11 mouse cellular contexts compared by ENCODE assay signal in the genomic region with DNA sequence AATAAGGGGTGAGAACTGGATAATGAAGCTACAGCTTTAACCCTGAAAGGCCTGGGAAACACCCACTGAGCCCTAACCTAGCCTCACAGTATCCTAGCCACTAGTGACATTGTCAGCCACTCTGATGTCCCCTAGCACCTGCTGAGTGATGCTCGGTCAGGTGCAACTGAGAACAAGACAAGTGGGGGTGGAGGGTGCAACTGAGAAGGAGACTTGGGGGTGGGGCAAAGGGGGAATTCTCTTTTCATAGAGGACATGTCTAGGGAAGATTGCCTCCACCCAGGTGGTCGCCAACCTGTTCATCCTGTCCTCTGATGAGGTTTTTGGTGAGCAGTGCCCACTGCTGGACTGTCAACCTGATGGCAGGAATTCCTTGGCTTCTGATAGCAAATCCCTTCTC. TPM values are rescaled to one million over a fixed set of nuclear protein-coding genes. Genes with fewer than 3 reads are reported as not detected.
A peak's percentile ranks its signal among the peaks of the same experiment; 100 is the strongest.
DNase-seq lines count a peak whose midpoint lies in the region; ATAC-seq and TF ChIP-seq lines count a peak whose summit lies in the region.
"Had no signal": no experiment of that assay in that cellular context is flagged by ENCODE, and none has a peak within 500 bp of the region (broad histone marks: within the 10 kb centered on the region; RNA-seq: fewer than 3 reads in every experiment).

No protein-coding gene starts in this region.

- DNase-seq in ES-E14 (ENCODE audit: low read depth, low spot score), result no peak
- no peak for DNase-seq in midbrain, embryonic 10.5 days (ENCODE audit: low spot score)
- no peak for DNase-seq in natural killer cell, adult 2 months (ENCODE audit: low spot score in 2 of 2)
- no peak for DNase-seq in frontal cortex, postnatal 14 days (ENCODE audit: low spot score in 2 of 2)
- DNase-seq: adrenal gland, postnatal 10 days; gastrocnemius, postnatal 25 days; lung, adult 18-20 months had no signal

- H3K9me3 ChIP-seq in E14TG2a.4 (ENCODE audit: low read length) (no peaks in the 10 kb centered on the region), ES-E14 (ENCODE audit: control insufficient read depth, insufficient read depth, low read depth, low read length) (no peaks in the 10 kb centered on the region)
- no peaks in the 10 kb centered on the region for H3K9me3 ChIP-seq in forebrain, embryonic 13.5 days (replicated peaks)
- H3K9me3 ChIP-seq in midbrain, embryonic 10.5 days (replicated peaks), result no peaks in the 10 kb centered on the region

- H3K36me3 ChIP-seq in E14TG2a.4 (ENCODE audit: insufficient read depth, low read length) (no peaks in the 10 kb centered on the region), ES-E14 (ENCODE audit: control insufficient read depth, insufficient read depth, low read length, poor library complexity, severe bottlenecking) (no peaks in the 10 kb centered on the region)
- no peaks in the 10 kb centered on the region for H3K36me3 ChIP-seq in forebrain, embryonic 13.5 days (ENCODE audit: poor library complexity, severe bottlenecking)
- H3K36me3 ChIP-seq in midbrain, embryonic 10.5 days, result no peaks in the 10 kb centered on the region

- no peak for ATAC-seq in forebrain, embryonic 13.5 days
- ATAC-seq in erythroblast, adult 5-6 weeks (replicated peaks; ENCODE audit: low FRiP score, poor library complexity, severe bottlenecking), result no peak

- H3K9ac ChIP-seq in ES-E14 (ENCODE audit: insufficient read depth, low read depth, low read length, poor library complexity, severe bottlenecking), result no peak overlapping the region
- no peak overlapping the region for H3K9ac ChIP-seq in forebrain, embryonic 13.5 days

- WGBS in forebrain, embryonic 13.5 days, result 16% methylated on average over 2 of the region's 2 CpGs
- WGBS in midbrain, embryonic 10.5 days, result 48% methylated on average over 2 of the region's 2 CpGs

- no peak overlapping the region for H3K27ac ChIP-seq in ES-E14 (ENCODE audit: insufficient read depth, low read depth, low read length, poor library complexity, severe bottlenecking)
- no peak overlapping the region for H3K27ac ChIP-seq in forebrain, embryonic 13.5 days
- no peak overlapping the region; the same call in 1 of the 2 replicates for H3K27ac ChIP-seq in midbrain, embryonic 10.5 days (replicated peaks)

- H3K4me3 ChIP-seq in E14TG2a.4 (replicated peaks; ENCODE audit: low read length) (peak overlapping the region; percentile 92), ES-E14 (ENCODE audit: insufficient read depth in 1 of 2, low read depth in 1 of 2, low read length in 2 of 2, poor library complexity in 1 of 2, severe bottlenecking in 1 of 2) (peak overlapping the region; percentile 65 to 84; a peak in 2 of 4 replicates)
- peak overlapping the region; percentile 58 for H3K4me3 ChIP-seq in forebrain, embryonic 13.5 days
- peak overlapping the region; percentile 72 for H3K4me3 ChIP-seq in midbrain, embryonic 10.5 days
- H3K4me3 ChIP-seq: myocyte had no signal

- in situ Hi-C loops in ES-E14 (cut with MboI; ENCODE audit: low sequenced_read_pairs in 2 of 2, unreplicated experiment in 2 of 2), result no loop called here

- TF ChIP-seq CTCF in E14TG2a.4 (conservative IDR thresholded peaks at IDR 0.05; ENCODE audit: low read length), result no peak

- H3K4me2 ChIP-seq in forebrain, embryonic 13.5 days, result peak overlapping the region; percentile 95

- H3K4me1 ChIP-seq in E14TG2a.4 (replicated peaks; ENCODE audit: low read depth, low read length) (peaks cover 45% of the 10 kb centered on the region), ES-E14 (ENCODE audit: control insufficient read depth in 2 of 2, insufficient read depth in 2 of 2, low read length in 2 of 2, poor library complexity in 1 of 2) (peaks cover 0 to 2% of the 10 kb centered on the region in 2 experiments; a peak in 2 of 4 replicates)
- H3K4me1 ChIP-seq in forebrain, embryonic 13.5 days, result peaks cover 38% of the 10 kb centered on the region
- peaks cover 84% of the 10 kb centered on the region for H3K4me1 ChIP-seq in midbrain, embryonic 10.5 days

- H3K27me3 ChIP-seq in E14TG2a.4 (ENCODE audit: insufficient read depth, low read length), result peaks cover 56% of the 10 kb centered on the region
- peaks cover 61% of the 10 kb centered on the region for H3K27me3 ChIP-seq in forebrain, embryonic 13.5 days
- H3K27me3 ChIP-seq in midbrain, embryonic 10.5 days (ENCODE audit: low read depth, poor library complexity, severe bottlenecking), result peaks cover 79% of the 10 kb centered on the region

TF ChIP-seq in ES-E14, 5 proteins besides CTCF, POLR2A, EP300 and RAD21:
- no peak for TF ChIP-seq CHD2 (IDR thresholded peaks at IDR 0.05; ENCODE audit: low read depth, low read length)
- no peak for TF ChIP-seq ZC3H11A (IDR thresholded peaks at IDR 0.05; ENCODE audit: borderline replicate concordance, low read depth, low read length)
- TF ChIP-seq HCFC1 (IDR thresholded peaks at IDR 0.05; ENCODE audit: borderline replicate concordance, insufficient read depth, low read length), result no peak
- TF ChIP-seq MAFK (IDR thresholded peaks at IDR 0.05; ENCODE audit: insufficient read depth, low read depth, low read length), result no peak
- no peak for TF ChIP-seq ZNF384 (IDR thresholded peaks at IDR 0.05; ENCODE audit: low read depth, low read length)
TF ChIP-seq in ES-E14: peak in this region for 0.

RNA-seq across cellular contexts. Expression of a gene that starts 1.5 kb away (rescaled TPM):
- 3.6 and 5.2 TPM in 2 replicates for total RNA-seq in ES-E14 (2012; rRNA removed)
- 7.0 and 7.9 TPM in 2 replicates for polyA plus RNA-seq in forebrain, embryonic 13.5 days (2015; fragmentation: Nextera tagmentation; extraction: Ambion mirVana)
- 2.7 and 3.3 TPM in 2 replicates for polyA plus RNA-seq in midbrain, embryonic 10.5 days (2016; fragmentation: Nextera tagmentation; extraction: Ambion mirVana)
- total RNA-seq in erythroblast, adult 5-6 weeks (2015; ENCODE audit: low replicate concordance), result 0.42 TPM in 1 of 2 replicates, not detected in the other
- not detected in 2 replicates for total RNA-seq in erythroblast, adult 5-6 weeks (2017; ENCODE audit: low replicate concordance)
